Mouse (Mus musculus) gastrocnemius, postnatal 36 days (tissue): ENCODE results near the gene Laptm5. TPM values are rescaled to one million over a fixed set of nuclear protein-coding genes. Genes with fewer than 3 reads are reported as not detected.
A peak's percentile ranks its signal among the peaks of the same experiment; 100 is the strongest.

Experiments
- DNase-seq, 2 experiments: peaks; one replicate each; pipeline ENCODE4 v3.0.0; 2022
- intact Hi-C: fragments of 180-260 bp; cut with DNase I; formaldehyde crosslinking; loops from one replicate; pipeline ENCODE4 v1.15.1; 2025
- long read RNA-seq, 2 experiments: library from polyadenylated mRNA; stranded (forward); transcript quantifications; one replicate each; pipeline ENCODE4 v2.0.0; 2021
- total RNA-seq, 2 experiments: library from RNA; stranded (reverse); gene quantifications; 2 replicates each; pipeline ENCODE4 v1.2.3; 2021

Laptm5 gene
- total RNA-seq = 1 to 10 TPM; 4.4 to 7.9 TPM
- long read RNA-seq, experiment 1, partial matches to known transcripts = 0 of 2 reads
- long read RNA-seq, experiment 1, other reads (novel, unspliced or antisense) = 1 of 2 reads
- long read RNA-seq, experiment 2, partial matches to known transcripts = 1 of 2 reads
- long read RNA-seq, experiment 2, other reads (novel, unspliced or antisense) = 0 of 2 reads

DNA sequence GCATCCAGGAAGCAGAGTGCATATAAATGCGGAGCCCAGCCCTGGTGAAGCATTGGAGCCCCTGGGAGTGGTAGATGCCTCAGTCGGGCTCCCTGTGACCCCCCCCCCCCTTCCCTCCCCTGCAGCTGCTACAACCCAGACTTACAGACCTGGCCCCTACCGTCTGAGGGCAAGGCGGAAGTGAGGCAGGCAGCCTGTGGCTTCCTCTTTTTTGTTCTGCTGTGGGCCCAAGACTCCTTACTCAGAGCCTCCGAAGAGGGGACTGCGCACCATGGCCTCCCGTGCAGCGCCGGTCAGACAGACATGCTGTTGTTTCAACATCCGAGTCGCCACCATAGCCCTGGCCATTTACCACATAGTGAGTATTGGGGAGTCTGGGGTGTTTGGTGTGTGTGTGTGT lies at the start of gene Laptm5:
Gene Laptm5 (plus strand): TSS at position 49 of the 400 bp plus-strand sequence.
- no peak for DNase-seq
- intact Hi-C loops = no loop called here

DNA sequence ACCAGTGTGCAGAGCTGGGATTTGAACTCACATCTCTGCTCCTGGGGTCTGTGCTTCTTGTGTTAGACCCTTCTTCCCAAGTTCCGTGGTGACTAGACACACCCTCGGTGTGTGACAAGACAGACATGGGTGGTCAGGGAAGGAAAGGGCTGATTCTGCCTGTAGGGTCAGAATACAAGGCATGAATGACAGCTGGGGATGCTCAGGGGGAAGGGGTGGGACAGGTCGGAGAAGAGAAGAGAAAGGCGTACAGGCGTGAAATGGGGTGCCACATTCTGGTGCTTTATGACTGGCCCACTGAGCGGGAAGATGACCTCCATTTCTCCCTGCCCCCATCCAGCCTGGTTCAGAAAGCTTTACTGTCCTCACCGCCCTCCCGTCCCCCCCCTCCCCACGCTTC lies 47.5 kb upstream of the Laptm5 start:
- intact Hi-C loops = no loop called here
- DNase-seq = no peak

- intact Hi-C loops = no loop called here
- no peak for DNase-seq
Observed at GRCm38 (mm10) chr4:130865901-130866371, 47.0 kb upstream of the Laptm5 start.

DNA sequence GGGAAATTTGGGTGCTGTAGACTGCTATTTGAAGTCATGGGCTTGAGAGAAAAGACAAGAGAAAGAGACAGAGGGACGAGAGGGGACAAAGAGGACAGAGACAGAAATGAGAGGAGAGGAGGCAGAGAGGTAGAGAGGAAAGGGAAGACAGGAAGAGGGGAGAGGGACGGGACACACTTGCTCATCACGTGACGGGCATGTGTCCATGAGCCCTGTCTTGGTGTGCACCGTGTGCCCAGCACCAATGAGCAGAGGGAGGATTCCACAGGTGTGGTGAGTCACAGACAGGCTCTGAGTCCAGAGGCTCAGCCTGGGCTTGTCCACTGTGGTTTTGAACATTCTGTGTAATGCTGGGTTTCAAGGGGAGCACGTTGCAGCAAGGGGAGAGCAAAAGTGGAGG lies 45.0 kb upstream of the Laptm5 start:
- no peak for DNase-seq
- intact Hi-C loops = no loop called here

GRCm38 (mm10) chr4:130868803-130869202 lies 44.1 kb upstream of the Laptm5 start:
- no peak for DNase-seq
- intact Hi-C loops = no loop called here

DNA sequence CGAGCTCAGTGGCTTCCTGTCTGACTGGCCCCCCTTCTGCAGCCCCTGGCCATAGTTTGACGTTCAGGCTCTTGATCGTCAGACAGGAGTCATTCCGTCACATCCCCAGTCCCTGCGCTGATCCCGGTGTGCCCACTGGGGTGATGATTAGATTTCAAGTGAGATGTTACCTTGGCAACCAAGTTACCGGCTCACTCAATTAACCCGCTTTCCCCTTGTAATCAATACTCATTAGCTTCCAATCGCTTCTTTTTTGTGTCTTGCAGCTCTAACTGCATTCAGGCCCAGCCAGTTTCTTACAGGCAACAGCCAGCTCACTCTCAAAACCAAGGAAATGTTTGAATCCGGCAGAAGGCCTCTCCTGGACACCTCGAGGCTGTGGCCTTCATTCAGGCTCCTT lies 40.5 kb upstream of the Laptm5 start:
- DNase-seq = no peak
- intact Hi-C loops = no loop called here

DNA sequence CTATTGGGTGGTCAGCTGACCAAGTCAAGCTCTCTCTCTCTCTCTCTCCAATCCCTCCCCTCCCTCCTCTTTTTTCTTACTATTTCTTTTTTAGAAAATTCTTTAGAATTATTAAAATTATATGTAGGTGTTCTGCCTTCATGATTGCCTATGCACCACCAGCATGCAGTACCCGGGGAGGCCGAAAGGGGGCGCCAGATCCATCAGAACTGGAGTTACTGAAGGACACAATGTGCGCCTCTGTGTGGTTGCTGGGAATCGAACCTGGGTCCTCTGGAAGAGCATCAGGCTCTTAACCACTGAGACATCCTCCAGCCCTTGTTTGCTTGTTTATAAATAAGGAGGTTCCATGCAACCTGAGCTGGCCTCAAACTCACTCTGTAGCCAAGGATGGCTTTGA lies 39.5 kb upstream of the Laptm5 start:
- no peak for DNase-seq
- intact Hi-C loops = no loop called here

GRCm38 (mm10) chr4:130874601-130875000 lies 38.3 kb upstream of the Laptm5 start:
- peak; percentile 45 to 48 for DNase-seq
- intact Hi-C loops = no loop called here

DNA sequence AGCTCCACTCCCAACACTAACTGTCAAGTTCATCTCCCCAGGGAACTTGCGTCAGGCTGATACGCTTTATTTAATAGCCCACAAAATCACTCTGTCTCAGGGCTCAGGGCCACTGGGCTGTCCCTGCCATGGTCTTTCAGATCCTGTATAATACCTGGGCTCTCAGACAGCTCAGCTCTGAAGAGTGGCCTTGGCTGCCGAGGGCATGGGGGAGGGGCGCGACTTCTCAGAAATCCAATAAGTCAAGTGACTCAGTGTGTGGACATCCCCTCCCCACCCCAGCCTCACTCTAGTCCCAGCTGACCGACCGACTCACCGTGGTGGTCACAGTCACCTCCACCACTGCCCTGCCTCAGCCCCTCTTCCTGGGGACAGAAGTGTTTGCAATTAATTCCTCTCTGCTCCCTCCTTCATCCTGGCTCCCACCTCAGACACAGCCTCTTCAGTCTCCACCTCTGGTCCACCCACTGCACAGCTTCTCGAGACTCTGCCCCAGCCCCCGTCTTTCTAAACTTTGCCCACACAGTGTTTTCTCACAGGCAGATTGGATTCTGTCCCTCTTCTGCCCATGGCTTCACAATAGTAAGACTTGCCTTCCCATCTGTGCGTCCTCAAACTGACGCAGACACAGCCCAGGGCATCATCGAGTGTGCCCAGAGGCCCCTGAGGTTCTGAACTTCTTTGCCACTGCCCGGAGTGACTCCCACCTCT lies 36.8 kb upstream of the Laptm5 start:
- intact Hi-C loops = no loop called here
- DNase-seq = no peak

- intact Hi-C loops = loop anchor here (1.0 kb wide), 1 partner anchor 88 kb away; no protein-coding TSS in a partner anchor
- DNase-seq = peak; percentile 83 to 84
Observed at GRCm38 (mm10) chr4:130878273-130879047, 34.5 kb upstream of the Laptm5 start.

GRCm38 (mm10) chr4:130879048-130879384 lies 33.9 kb upstream of the Laptm5 start:
- intact Hi-C loops = no loop called here
- DNase-seq = no peak

GRCm38 (mm10) chr4:130881336-130881735 lies 31.6 kb upstream of the Laptm5 start:
- intact Hi-C loops = no loop called here
- DNase-seq = no peak

- no peak for DNase-seq
- intact Hi-C loops = no loop called here
Observed at GRCm38 (mm10) chr4:130882762-130883161, 30.2 kb upstream of the Laptm5 start.

DNA sequence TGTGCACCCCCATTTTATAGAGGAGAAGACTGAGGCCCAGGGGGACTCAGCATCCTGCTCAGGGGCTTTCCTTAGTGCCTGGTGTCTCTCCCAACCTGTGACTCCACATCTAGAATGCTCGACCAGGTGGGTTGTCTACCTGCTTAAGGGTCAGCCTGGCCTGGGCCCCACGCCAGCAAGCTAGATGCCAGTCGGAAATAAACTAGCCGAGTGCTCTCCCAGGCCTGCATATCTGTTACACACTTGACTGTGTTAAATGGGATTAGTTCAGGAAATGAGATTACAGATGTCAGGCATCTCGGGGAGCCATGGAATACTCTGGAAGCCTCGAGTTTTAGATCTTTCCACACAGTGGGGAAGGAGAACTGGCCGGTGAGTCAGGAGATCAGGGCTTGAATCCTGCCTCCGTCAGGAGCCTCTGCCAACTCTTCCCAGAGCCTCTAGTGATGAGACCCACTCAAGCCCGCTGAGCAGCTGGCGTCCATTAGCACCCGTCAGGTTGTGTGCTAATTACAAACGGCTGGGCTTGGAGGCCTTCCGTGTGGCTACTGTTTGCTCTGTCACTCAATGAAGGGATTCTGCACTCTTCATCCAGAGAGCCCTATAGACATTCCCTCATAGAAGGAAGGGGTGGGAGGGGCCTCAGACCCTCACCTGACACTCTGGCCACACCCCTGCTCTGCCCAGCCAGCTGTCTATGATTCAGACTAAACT lies 28.9 kb upstream of the Laptm5 start:
- intact Hi-C loops = no loop called here
- DNase-seq = no peak

GRCm38 (mm10) chr4:130887148-130887745 lies 25.7 kb upstream of the Laptm5 start:
- no peak for DNase-seq
- intact Hi-C loops = loop anchor here (5.0 kb wide), 1 partner anchor 220 kb away; no protein-coding TSS in a partner anchor

DNA sequence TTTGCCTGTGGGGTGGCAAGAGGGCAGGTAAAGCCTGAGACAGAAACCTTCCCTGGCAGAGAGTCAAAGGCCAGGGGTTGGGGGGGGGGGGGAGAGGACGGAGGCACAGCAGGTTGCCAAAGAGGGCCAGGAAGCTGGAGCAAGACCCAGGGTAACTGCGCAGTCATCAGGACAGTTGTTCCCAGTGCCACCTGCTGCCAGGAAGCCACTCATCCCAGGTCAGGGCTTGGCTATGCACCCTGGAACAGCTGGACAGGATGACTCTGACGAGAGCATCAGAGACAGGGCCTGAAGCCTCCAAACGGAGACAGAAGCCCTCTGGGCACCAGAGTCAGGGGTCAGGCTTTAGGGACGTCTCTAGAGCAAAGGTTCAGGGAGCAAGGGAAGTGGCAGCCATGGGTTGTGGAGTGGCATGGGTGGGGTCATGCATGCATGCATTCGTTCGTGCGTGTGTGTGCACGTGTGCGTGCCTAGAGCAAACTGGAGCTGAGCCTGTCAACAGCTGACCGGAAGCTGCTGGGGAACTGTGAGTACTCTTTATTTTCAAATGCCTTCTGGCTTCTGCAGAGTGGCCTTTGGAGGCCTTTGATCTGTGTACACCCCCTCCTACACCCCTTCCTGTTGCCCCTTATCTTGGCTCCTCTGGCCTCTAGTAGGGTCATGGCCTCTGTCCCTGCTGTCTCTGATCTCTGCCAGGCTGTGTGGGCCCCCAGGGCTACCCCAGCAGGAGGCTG lies 23.0 kb upstream of the Laptm5 start:
- intact Hi-C loops = loop anchor here (5.0 kb wide), 1 partner anchor 223 kb away; no protein-coding TSS in a partner anchor
- no peak for DNase-seq

GRCm38 (mm10) chr4:130890511-130890840 lies 22.4 kb upstream of the Laptm5 start:
- DNase-seq = no peak
- intact Hi-C loops = no loop called here

GRCm38 (mm10) chr4:130892001-130892587 lies 20.8 kb upstream of the Laptm5 start:
- intact Hi-C loops = no loop called here
- DNase-seq = peak; percentile 68 to 72

DNA sequence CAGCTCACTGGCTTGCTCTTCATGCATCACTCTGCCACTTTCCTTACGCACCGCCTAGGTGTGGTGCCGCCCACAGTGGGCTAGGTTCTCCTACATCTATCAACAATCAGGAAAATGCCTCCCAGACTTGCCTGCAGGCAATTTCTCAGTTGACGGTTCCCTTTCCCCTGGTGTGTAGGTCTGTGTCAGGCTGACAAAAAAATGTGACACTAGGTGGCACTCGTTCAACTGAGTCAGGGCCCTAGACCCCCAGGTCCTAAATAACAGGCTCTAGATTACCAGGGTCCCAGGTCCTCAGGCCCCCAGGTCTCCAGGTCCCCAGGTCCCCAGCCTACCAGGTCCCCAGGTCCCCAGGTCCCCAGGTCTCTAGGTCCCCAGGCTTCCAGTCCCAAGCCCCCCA lies 19.2 kb upstream of the Laptm5 start:
- intact Hi-C loops = no loop called here
- no peak for DNase-seq
